Mouse (Mus musculus) C2C12 (cell line): ENCODE results near the gene Gm10260. TPM values are rescaled to one million over a fixed set of nuclear protein-coding genes. Genes with fewer than 3 reads are reported as not detected.

ENCODE experiments used
- H3K27me3 ChIP-seq: one replicate; pipeline ENCODE4 v1.6.1; 2011; ENCODE audit not compliant: control insufficient read depth, insufficient read depth, insufficient read length
- H3K36me3 ChIP-seq: one replicate; pipeline ENCODE4 v1.6.1; 2011; ENCODE audit not compliant: control insufficient read depth, insufficient read depth
- H3K4me3 ChIP-seq: one replicate; pipeline ENCODE4 v1.5.1; 2011; ENCODE audit warnings: mild to moderate bottlenecking, control low read depth; ENCODE audit not compliant: poor library complexity, insufficient read depth, severe bottlenecking
- H3K79me2 ChIP-seq: one replicate; pipeline ENCODE4 v1.6.1; 2011; ENCODE audit not compliant: control insufficient read depth, insufficient read depth
- H3K79me3 ChIP-seq: one replicate; pipeline ENCODE4 v1.6.1; 2011; ENCODE audit warnings: low read depth, control low read depth
- H3ac ChIP-seq: one replicate; pipeline ENCODE3; 2011; ENCODE audit warnings: low read depth; ENCODE audit not compliant: control insufficient read depth, insufficient read length
- CEBPB ChIP-seq: IDR thresholded peaks from one replicate; pipeline ENCODE4 v1.6.1; 2011; ENCODE audit warnings: low read depth, mild to moderate bottlenecking, control low read depth, moderate library complexity
- CTCF ChIP-seq: IDR thresholded peaks from one replicate; pipeline ENCODE4 v1.5.1; 2011; ENCODE audit not compliant: control insufficient read depth, insufficient read depth, insufficient read length
- FOSL1 ChIP-seq: IDR thresholded peaks from one replicate; pipeline ENCODE4 v1.8.0; 2011; ENCODE audit warnings: mild to moderate bottlenecking, low read length; ENCODE audit not compliant: poor library complexity, insufficient read depth, severe bottlenecking
- MAX ChIP-seq: IDR thresholded peaks from one replicate; pipeline ENCODE4 v1.6.1; 2011; ENCODE audit warnings: mild to moderate bottlenecking, control low read depth
- MYOD1 ChIP-seq: IDR thresholded peaks from one replicate; pipeline ENCODE4 v1.6.1; 2011; ENCODE audit warnings: low read depth; ENCODE audit not compliant: control insufficient read depth, insufficient read length
- MYOG ChIP-seq: IDR thresholded peaks from one replicate; pipeline ENCODE4 v1.6.1; 2011; ENCODE audit not compliant: control insufficient read depth, insufficient read length; ENCODE audit errors: extremely low read depth
- USF1 ChIP-seq: IDR thresholded peaks from one replicate; pipeline ENCODE4 v1.6.1; 2011; ENCODE audit warnings: low read depth, mild to moderate bottlenecking, control low read depth, moderate library complexity
- polyA plus RNA-seq: library from polyadenylated mRNA; unstranded; fragments of >200 nt; fragmentation: generic; extraction: Trizol; gene quantifications from one replicate; pipeline ENCODE4 v1.2.1, GENCODE M21; 2012; ENCODE audit warnings: missing spikeins

Gm10260 gene
- polyA plus RNA-seq, 1 experiment = 5,339 TPM

DNA sequence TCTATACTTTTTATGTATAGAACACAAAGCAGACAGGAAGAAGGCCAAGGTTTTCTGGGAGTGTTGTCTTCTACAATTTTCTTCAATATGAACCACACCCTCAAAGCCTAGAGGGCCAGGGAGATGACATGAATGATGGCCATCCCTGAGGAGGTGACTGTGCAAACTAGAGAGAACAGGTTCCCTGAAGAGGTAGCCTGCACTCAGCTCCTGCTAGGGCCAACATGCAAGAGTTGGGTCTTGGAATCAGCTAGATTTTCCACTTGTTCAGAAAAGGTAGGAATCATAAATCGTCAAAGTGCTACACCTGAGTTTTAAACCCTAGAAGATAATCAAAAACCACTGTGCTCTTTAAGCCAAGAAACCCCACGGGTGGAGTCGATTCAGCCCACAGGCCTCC lies 6.2 kb upstream of the Gm10260 start:
- Histone ChIP-seq H3K27me3 (no peaks in the 10 kb centered on the region), H3K79me2 (no peaks in the 10 kb centered on the region), H3ac (no peak overlapping the region), H3K4me3 (no peak overlapping the region), H3K36me3 (no peaks in the 10 kb centered on the region), H3K79me3 (no peaks in the 10 kb centered on the region)
- TF ChIP-seq MYOG (no peak), CEBPB (no peak), FOSL1 (no peak), MYOD1 (no peak), USF1 (no peak), CTCF (no peak)

DNA sequence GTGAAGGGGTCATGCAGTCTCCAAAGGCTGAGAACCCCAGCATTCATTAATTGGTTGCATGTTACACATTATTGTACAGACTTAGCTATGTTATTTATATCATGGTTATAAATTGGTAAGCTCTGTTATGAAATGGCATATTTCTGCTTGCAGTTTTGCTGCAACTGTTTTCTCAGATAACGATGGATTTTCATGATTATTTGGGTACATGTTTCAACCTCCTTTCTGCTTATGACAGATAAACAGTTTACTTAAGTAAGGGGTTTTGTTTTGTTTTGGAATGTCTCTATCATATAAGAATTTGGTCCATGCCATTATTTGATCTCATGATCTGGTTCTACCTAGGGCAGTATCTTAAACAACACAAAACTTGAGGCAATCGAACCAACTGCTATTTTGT lies 5.5 kb upstream of the Gm10260 start:
- no peak for TF ChIP-seq CEBPB
- TF ChIP-seq CTCF = no peak
- TF ChIP-seq FOSL1 = no peak
- no peak for TF ChIP-seq USF1
- TF ChIP-seq MYOD1 = no peak
- TF ChIP-seq MYOG = no peak
- no peak for TF ChIP-seq MAX
- Histone ChIP-seq H3ac (no peak overlapping the region), H3K4me3 (no peak overlapping the region), H3K79me3 (no peaks in the 10 kb centered on the region), H3K36me3 (no peaks in the 10 kb centered on the region), H3K79me2 (no peaks in the 10 kb centered on the region), H3K27me3 (no peaks in the 10 kb centered on the region)

DNA sequence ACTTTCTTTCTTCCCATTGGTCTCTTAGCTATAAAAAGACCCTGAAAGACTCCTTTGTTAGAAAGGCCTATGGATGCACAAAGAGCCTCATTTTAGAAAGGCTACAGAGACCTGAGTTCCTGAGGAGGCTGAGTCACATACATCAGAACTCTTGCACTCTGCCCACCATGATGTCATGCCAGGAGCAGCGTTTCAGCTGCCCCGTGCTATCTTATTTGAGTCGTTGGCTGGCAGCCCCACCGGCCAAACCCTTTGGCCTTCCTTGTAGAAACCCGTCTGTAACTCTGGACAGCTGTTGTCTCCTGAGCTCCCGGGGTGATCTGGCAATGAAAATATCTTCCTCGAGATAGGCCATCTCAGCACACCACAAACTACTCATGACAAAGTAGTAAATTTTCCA lies 3.6 kb upstream of the Gm10260 start:
- Histone ChIP-seq H3K79me3 (no peaks in the 10 kb centered on the region), H3K36me3 (no peaks in the 10 kb centered on the region), H3K79me2 (no peaks in the 10 kb centered on the region), H3ac (no peak overlapping the region), H3K4me3 (no peak overlapping the region), H3K27me3 (no peaks in the 10 kb centered on the region)
- TF ChIP-seq FOSL1 (peak; percentile 12), MYOD1 (peak; percentile 96), USF1 (no peak), MAX (peak; percentile 8)

DNA sequence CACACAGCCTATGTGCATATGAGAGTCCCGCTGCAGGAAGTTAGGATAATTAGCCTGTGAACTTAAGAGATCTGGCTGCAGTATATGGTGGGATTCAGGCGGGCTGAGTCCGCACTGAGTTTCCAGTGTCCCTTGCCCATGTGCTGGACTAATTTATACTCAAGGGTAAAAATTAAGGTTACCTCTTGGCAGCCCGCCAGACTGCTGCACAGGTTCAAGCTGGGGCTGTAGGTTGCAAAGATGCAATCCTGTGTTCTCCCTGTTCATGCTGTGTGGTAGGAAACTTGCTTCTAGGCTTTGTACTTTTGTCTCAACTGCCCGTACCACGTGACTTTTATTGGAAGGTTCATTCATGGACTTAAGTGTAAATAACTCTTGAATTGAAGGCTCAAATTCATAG lies 3.0 kb upstream of the Gm10260 start:
- no peak overlapping the region for H3K4me3 ChIP-seq
- H3K27me3 ChIP-seq = no peaks in the 10 kb centered on the region
- TF ChIP-seq USF1 (peak; percentile 65), MAX (no peak)
- no peak overlapping the region for H3ac ChIP-seq
- no peaks in the 10 kb centered on the region for H3K36me3 ChIP-seq
- H3K79me2 ChIP-seq = no peaks in the 10 kb centered on the region
- H3K79me3 ChIP-seq = no peaks in the 10 kb centered on the region

DNA sequence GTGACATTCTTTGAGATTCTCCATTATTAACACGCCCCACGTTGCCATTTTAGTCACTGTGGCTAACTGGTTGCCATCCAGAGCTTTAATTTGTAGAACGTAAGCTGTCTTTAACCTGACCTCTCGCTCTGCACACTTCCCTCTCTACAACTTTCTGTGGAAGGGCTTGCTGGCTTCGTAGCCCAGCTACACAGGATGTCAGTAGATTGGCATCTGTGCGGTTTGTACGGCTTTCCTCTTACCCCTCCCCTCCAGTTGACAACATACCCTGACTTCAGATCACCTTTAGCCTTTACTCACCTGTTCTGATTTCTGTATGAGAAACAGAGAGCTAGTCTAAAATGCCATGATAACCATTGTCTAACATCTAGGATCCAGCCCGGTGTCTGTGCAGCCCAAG lies 1.7 kb upstream of the Gm10260 start:
- H3K4me3 ChIP-seq = no peak overlapping the region
- no peaks in the 10 kb centered on the region for H3K79me2 ChIP-seq
- H3K36me3 ChIP-seq = no peaks in the 10 kb centered on the region
- no peaks in the 10 kb centered on the region for H3K27me3 ChIP-seq
- H3K79me3 ChIP-seq = no peaks in the 10 kb centered on the region
- H3ac ChIP-seq = no peak overlapping the region
- no peak for TF ChIP-seq CEBPB
- no peak for TF ChIP-seq MYOD1
- TF ChIP-seq MYOG = no peak
- no peak for TF ChIP-seq MAX
- TF ChIP-seq CTCF = no peak
- no peak for TF ChIP-seq USF1
- no peak for TF ChIP-seq FOSL1

DNA sequence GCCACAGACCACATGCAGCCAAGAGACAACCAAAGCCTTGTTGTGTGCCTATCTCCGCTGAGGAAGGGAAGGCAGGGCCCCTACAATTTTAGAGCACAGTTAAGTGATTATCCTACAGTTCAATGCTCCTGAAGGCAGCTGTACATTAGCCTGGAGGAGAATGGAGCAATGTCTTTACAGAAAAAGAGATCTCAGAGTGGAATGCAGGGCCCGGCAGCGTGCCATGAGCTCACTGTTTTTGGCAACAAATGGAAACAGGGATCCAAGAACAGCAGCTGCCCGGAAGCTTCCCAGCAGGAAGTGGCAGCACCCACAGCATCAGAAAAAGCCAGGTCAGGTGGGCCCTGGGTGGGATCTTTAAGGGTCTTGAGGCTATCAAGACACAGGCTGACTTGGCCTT lies 3.4 kb downstream of the Gm10260 start:
- no peaks in the 10 kb centered on the region for H3K79me3 ChIP-seq
- H3ac ChIP-seq = no peak overlapping the region
- no peaks in the 10 kb centered on the region for H3K27me3 ChIP-seq
- H3K4me3 ChIP-seq = no peak overlapping the region
- no peaks in the 10 kb centered on the region for H3K36me3 ChIP-seq
- TF ChIP-seq FOSL1 (no peak), MYOD1 (no peak), CTCF (no peak), MAX (no peak), MYOG (no peak), CEBPB (no peak), USF1 (no peak)
- no peaks in the 10 kb centered on the region for H3K79me2 ChIP-seq
